Mouse (Mus musculus): ENCODE measurements around the gene Unc13b.

GRCm38 (mm10) chr4:43078071-43078718 is 19.4 kb downstream of the Unc13b start:
- TF ChIP-seq CTCF (IDR thresholded peaks at IDR 0.05; ENCODE audit: control insufficient read depth, insufficient read depth, insufficient read length) (no peak), MAX (IDR thresholded peaks at IDR 0.05) (no peak), FOSL1 (IDR thresholded peaks at IDR 0.05; ENCODE audit: insufficient read depth, low read length, poor library complexity, severe bottlenecking) (no peak), USF1 (IDR thresholded peaks at IDR 0.05; ENCODE audit: low read depth) (no peak)
